Comparison of ENCODE assay signal across 9 mouse cellular contexts in the genomic region with DNA sequence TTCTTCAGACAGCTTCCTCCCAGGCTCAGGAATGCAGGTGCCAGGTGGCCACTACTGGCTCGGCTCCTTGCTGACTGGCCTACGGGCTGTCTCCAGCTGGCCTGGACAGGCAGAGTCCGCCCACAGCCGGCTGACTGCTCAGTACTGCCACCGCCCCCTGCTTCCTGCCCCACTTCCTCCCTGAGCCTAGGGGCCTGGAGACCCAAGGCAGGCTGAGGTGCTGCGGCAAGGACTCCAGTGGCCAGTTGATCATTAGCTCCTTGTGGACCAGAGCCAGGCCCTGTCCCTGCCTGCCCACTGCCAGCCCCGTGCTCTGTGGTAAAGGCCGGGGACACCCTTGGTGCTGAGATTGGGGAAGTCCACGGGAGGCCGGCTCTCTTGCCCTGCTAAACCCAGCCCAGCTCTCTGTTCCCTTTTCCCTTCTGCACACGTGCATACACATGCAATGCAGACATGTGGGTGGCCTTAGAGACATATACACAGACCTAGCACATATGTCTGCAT. TPM values are rescaled to one million over a fixed set of nuclear protein-coding genes. Genes with fewer than 3 reads are reported as not detected.
DNase-seq lines count a peak whose midpoint lies in the region; ATAC-seq lines count a peak whose summit lies in the region.
"Had no signal": no experiment of that assay in that cellular context is flagged by ENCODE, and none has a peak within 500 bp of the region (broad histone marks: within the 10 kb centered on the region; RNA-seq: fewer than 3 reads in every experiment).

No protein-coding gene starts in this region.

- peaks cover 18% of the 10 kb centered on the region for H3K4me1 ChIP-seq in intestine, embryonic 16.5 days (ENCODE audit: control insufficient read depth, insufficient read depth, low read length)
- H3K4me1 ChIP-seq in limb, embryonic 10.5 days = peaks cover 17% of the 10 kb centered on the region

- H3K4me3 ChIP-seq in intestine, embryonic 16.5 days (ENCODE audit: low read length) = peak overlapping the region; percentile 7
- 0 out of 2 replicates have a peak overlapping the region, but pooled peaks have one; percentile 9 for H3K4me3 ChIP-seq in limb, embryonic 10.5 days

- H3K9ac ChIP-seq in intestine, embryonic 16.5 days (ENCODE audit: low read depth, low read length) = 0 out of 2 replicates have a peak overlapping the region, but pooled peaks have one; percentile 38

- peak; percentile 82 for ATAC-seq in intestine, embryonic 16.5 days

- no peak overlapping the region for H3K4me2 ChIP-seq in intestine, embryonic 16.5 days (ENCODE audit: low read depth, low read length)

- peak overlapping the region; percentile 62 for H3K27ac ChIP-seq in intestine, embryonic 16.5 days (ENCODE audit: low read length)
- peak overlapping the region; percentile 78 for H3K27ac ChIP-seq in limb, embryonic 10.5 days

- H3K9me3 ChIP-seq in intestine, embryonic 16.5 days (ENCODE audit: control insufficient read depth, low read length) = no peaks in the 10 kb centered on the region
- H3K9me3 ChIP-seq in limb, embryonic 10.5 days (replicated peaks) = no peaks in the 10 kb centered on the region
- H3K9me3 ChIP-seq: G1E had no signal

- DNase-seq in left cerebral cortex, adult 11 months (ENCODE audit: low spot score) = peak; percentile 41
- no peak for DNase-seq in left cerebral cortex, postnatal 4 days
- DNase-seq in cerebellum, postnatal 25 days = peak; percentile 71 to 75
- peak; percentile 99 for DNase-seq in heart, adult 11 months
- DNase-seq in limb, embryonic 10.5 days (ENCODE audit: low spot score) = peak; percentile 74
- peak; percentile 26 for DNase-seq in mesoderm, embryonic 11.5 days (ENCODE audit: low read depth, low spot score)
- DNase-seq in splenic B cell, adult 2 months (ENCODE audit: low read depth, low spot score) = peak; percentile 86

- intact Hi-C loops in left cerebral cortex, postnatal 4 days (cut with DNase I) = no loop called here

- 41% methylated on average over 11 of the region's 11 CpGs for WGBS in intestine, embryonic 16.5 days
- WGBS in limb, embryonic 10.5 days = 55% methylated on average over 11 of the region's 11 CpGs

- no peaks in the 10 kb centered on the region for H3K27me3 ChIP-seq in intestine, embryonic 16.5 days (replicated peaks; ENCODE audit: control insufficient read depth, insufficient read depth, low read length)
- no peaks in the 10 kb centered on the region for H3K27me3 ChIP-seq in limb, embryonic 10.5 days (ENCODE audit: low read depth, poor library complexity, severe bottlenecking)
- H3K27me3 ChIP-seq in splenic B cell, adult 2 months (ENCODE audit: control insufficient read depth, insufficient read depth, low read length, poor library complexity, severe bottlenecking) = no peaks in the 10 kb centered on the region

- H3K36me3 ChIP-seq in intestine, embryonic 16.5 days (ENCODE audit: control insufficient read depth, insufficient read depth, low read length) = no peaks in the 10 kb centered on the region
- no peaks in the 10 kb centered on the region for H3K36me3 ChIP-seq in limb, embryonic 10.5 days
- no peaks in the 10 kb centered on the region for H3K36me3 ChIP-seq in splenic B cell, adult 2 months (ENCODE audit: control insufficient read depth, insufficient read depth, low read length, poor library complexity, severe bottlenecking)
- H3K36me3 ChIP-seq: G1E had no signal

RNA-seq across cellular contexts. Expression of a gene that starts 10.8 kb away (rescaled TPM):
- 1 to 10 TPM; 2.2 to 2.3 TPM for total RNA-seq in left cerebral cortex, postnatal 4 days (2021)
- 18.4 and 20.5 TPM in 2 replicates for polyA plus RNA-seq in intestine, embryonic 16.5 days (2015; fragmentation: Nextera tagmentation; extraction: Ambion mirVana)
- polyA plus RNA-seq in limb, embryonic 10.5 days (2016; fragmentation: Nextera tagmentation; extraction: Ambion mirVana) = 4.9 and 6.6 TPM in 2 replicates

RNA-seq across cellular contexts. Expression of a gene that starts 28.7 kb away (rescaled TPM):
- 10 to 100 TPM; 48.5 to 53.3 TPM for total RNA-seq in left cerebral cortex, postnatal 4 days (2021)
- polyA plus RNA-seq in intestine, embryonic 16.5 days (2015; fragmentation: Nextera tagmentation; extraction: Ambion mirVana) = 5.4 and 5.7 TPM in 2 replicates
- 0.74 and 0.92 TPM in 2 replicates for polyA plus RNA-seq in limb, embryonic 10.5 days (2016; fragmentation: Nextera tagmentation; extraction: Ambion mirVana)
- polyA plus RNA-seq: G1E had no signal

RNA-seq across cellular contexts. Expression of a gene that starts 49.4 kb away (rescaled TPM):
- 10 to 100 TPM; 14.9 to 17.1 TPM for total RNA-seq in left cerebral cortex, postnatal 4 days (2021)
- polyA plus RNA-seq in intestine, embryonic 16.5 days (2015; fragmentation: Nextera tagmentation; extraction: Ambion mirVana) = 53.5 and 58.1 TPM in 2 replicates
- 0.51 and 0.62 TPM in 2 replicates for polyA plus RNA-seq in limb, embryonic 10.5 days (2016; fragmentation: Nextera tagmentation; extraction: Ambion mirVana)
- total RNA-seq: G1E had no signal
- polyA plus RNA-seq: G1E had no signal

Comparison
In these comparisons a context has a peak if more than half of its experiments do, and no peak if none do; other contexts are left out.
1. RNA of a gene that starts 49.4 kb away (polyA plus RNA-seq): 53.5 to 58.1 TPM in intestine, embryonic 16.5 days; 0.51 to 0.62 TPM in limb, embryonic 10.5 days; every median in the first group is over 10 times any median in the second.